Mouse (Mus musculus) stomach, postnatal 0 days (tissue): ENCODE measurements around the gene Nosip. TPM values are rescaled to one million over a fixed set of nuclear protein-coding genes. Genes with fewer than 3 reads are reported as not detected.
A peak's percentile ranks its signal among the peaks of the same experiment; 100 is the strongest.

ENCODE experiments used
- ATAC-seq: fragments of 200-750 bp; cut with Nextera tagmentation; 2 replicates; pipeline ENCODE4 v1.8.0; 2017; ENCODE audit not compliant: low FRiP score, low TSS enrichment
- DNase-seq: peaks from one replicate; pipeline ENCODE4 v3.0.0-alpha.2; 2016; ENCODE audit warnings: low spot score
- H3K27ac ChIP-seq: fragments of 300-500 bp; sonication (generic); replicated peaks from 2 replicates; pipeline ENCODE4 v1.5.1; 2014; ENCODE audit warnings: mild to moderate bottlenecking, control low read depth
- H3K27me3 ChIP-seq: fragments of 300-500 bp; sonication (generic); 2 replicates; pipeline ENCODE4 v1.6.1; 2014; ENCODE audit warnings: low read length; ENCODE audit not compliant: control insufficient read depth, insufficient read depth
- H3K36me3 ChIP-seq: fragments of 300-500 bp; sonication (generic); 2 replicates; pipeline ENCODE4 v1.6.1; 2014; ENCODE audit warnings: low read length, mixed read lengths; ENCODE audit not compliant: control insufficient read depth, insufficient read depth
- H3K4me1 ChIP-seq: fragments of 300-500 bp; sonication (generic); replicated peaks from 2 replicates; pipeline ENCODE4 v1.6.1; 2014; ENCODE audit warnings: antibody characterized with exemption; ENCODE audit not compliant: control insufficient read depth, insufficient read depth
- H3K4me2 ChIP-seq: fragments of 300-500 bp; sonication (generic); replicated peaks from 2 replicates; pipeline ENCODE4 v1.6.1; 2014; ENCODE audit warnings: low read depth, mild to moderate bottlenecking, control low read depth, moderate library complexity
- H3K4me3 ChIP-seq: fragments of 300-500 bp; sonication (generic); 2 replicates; pipeline ENCODE4 v1.5.1; 2014; ENCODE audit warnings: low read depth, low read length, control low read depth
- H3K9ac ChIP-seq: fragments of 300-500 bp; sonication (generic); 2 replicates; pipeline ENCODE4 v1.6.1; 2014; ENCODE audit warnings: mild to moderate bottlenecking, low read length, control low read depth, mixed read lengths
- H3K9me3 ChIP-seq: fragments of 300-500 bp; sonication (generic); 2 replicates; pipeline ENCODE4 v1.6.1; 2016; ENCODE audit warnings: low read length; ENCODE audit not compliant: control insufficient read depth
- CTCF ChIP-seq: IDR thresholded peaks from 2 replicates; pipeline ENCODE4 v1.5.1; 2016; ENCODE audit warnings: antibody characterized with exemption, low read depth, mild to moderate bottlenecking, moderate library complexity
- EP300 ChIP-seq: optimal IDR thresholded peaks from 2 replicates; pipeline ENCODE3; 2016; ENCODE audit warnings: antibody characterized with exemption
- WGBS: fragments of 180-500 bp; shearing (Covaris S2); extraction: QIAGEN DNeasy Blood & Tissue Kit; methylation state at CpG from one replicate; pipeline ENCODE4 v1.1.7; 2014; 5-methylcytosine and 5-hydroxymethylcytosine counted together
- polyA plus RNA-seq: library from polyadenylated mRNA; unstranded; fragments of >200 nt; fragmentation: Nextera tagmentation; extraction: Ambion mirVana; gene quantifications from 2 replicates; pipeline ENCODE4 v1.2.1, GENCODE M21; 2015

Nosip gene
- polyA plus RNA-seq, 1 experiment from 2014 or later: 44.1 TPM

DNA sequence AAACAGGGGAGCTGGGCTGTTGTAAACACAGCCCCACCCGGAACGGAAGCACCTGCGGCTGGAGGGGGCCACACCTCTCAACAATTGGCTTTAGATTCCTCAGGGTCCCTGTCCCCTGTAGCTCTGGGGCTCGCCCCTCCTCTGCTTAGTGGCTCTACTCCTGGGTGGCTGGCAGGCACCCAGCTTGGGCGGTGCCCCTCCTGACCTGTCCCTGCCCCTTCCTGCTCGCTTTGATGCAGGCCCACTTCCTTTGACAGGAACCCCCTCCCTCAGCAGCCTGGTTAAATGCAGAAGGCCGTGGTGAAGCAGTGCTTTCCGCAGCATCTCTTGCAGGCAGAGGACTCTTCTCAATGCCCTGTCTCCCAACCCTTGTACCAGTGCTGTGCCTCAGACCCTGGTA, 59.2 kb downstream of the Nosip start:
- peak overlapping the region; percentile 56 for H3K27ac ChIP-seq
- DNase-seq (no peak), ATAC-seq (no peak)
- H3K4me3 ChIP-seq: no peak overlapping the region
- no peaks in the 10 kb centered on the region for H3K9me3 ChIP-seq
- 45% methylated on average over 8 of the region's 8 CpGs for WGBS
- peaks cover 22% of the 10 kb centered on the region for H3K36me3 ChIP-seq
- H3K4me2 ChIP-seq: no peak overlapping the region
- H3K4me1 ChIP-seq: 0 out of 2 replicates have a peak, but pooled peaks cover 3% of the 10 kb centered on the region
- TF ChIP-seq CTCF (no peak), EP300 (no peak)
- no peak overlapping the region; the same call in 1 of the 2 replicates for H3K9ac ChIP-seq
- no peaks in the 10 kb centered on the region for H3K27me3 ChIP-seq

DNA sequence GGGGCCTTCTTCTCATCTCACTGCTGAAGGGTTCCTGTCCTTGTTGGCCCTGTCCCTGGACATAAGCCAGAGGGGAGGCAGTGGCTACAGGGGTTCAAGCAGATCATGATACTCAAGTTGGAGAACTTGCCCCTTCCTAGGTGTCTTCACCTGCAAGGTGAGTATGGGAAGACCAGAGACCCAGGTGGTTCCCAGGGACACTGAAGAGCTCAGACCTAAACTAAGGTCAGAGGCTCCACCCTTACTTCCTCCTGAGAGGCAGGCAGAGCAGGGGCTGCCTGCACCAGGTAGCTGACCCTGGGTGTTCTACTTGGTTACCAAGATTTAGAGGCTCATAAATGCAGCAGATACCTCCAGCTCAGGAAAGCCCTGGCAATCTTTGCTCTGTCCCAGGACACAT, 59.7 kb downstream of the Nosip start:
- Histone ChIP-seq H3K4me1 (0 out of 2 replicates have a peak, but pooled peaks cover 3% of the 10 kb centered on the region), H3K27ac (peak overlapping the region; percentile 56; the same call in 1 of the 2 replicates), H3K36me3 (peaks cover 27% of the 10 kb centered on the region), H3K27me3 (no peaks in the 10 kb centered on the region), H3K9me3 (no peaks in the 10 kb centered on the region), H3K9ac (no peak overlapping the region; the same call in 1 of the 2 replicates), H3K4me3 (no peak overlapping the region), H3K4me2 (no peak overlapping the region)
- no peak for DNase-seq
- no peak for ATAC-seq
- TF ChIP-seq CTCF (no peak), EP300 (no peak)

DNA sequence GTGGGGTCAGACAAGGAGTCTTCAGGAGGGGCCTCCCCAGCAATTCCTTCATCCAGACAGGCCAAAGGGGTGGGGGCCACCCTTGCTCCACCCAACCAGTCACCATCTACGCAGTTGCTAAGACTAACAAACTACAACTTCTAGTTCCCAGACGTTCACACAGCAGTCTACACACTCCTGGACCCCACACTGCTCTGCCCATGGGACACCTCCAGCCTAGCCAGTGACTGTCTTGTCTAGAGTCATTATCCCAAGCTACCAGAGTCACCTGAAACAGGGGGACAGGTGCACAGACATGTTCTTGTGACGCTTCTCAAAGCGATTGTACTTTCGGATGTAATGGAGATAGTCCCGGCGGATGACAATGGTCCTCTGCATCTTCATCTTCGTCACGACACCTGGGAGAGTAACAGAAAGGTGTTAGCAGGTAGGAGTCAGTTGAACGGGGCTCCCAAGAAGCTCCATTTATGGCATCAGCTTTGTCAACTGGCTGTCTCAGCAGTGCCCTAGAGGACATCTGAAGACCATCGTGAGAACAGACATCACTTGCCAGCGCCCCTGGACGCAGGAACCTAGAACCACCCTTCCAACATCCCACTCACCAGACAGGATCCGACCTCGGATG, 60.4 kb downstream of the Nosip start:
- H3K27me3 ChIP-seq: no peaks in the 10 kb centered on the region

DNA sequence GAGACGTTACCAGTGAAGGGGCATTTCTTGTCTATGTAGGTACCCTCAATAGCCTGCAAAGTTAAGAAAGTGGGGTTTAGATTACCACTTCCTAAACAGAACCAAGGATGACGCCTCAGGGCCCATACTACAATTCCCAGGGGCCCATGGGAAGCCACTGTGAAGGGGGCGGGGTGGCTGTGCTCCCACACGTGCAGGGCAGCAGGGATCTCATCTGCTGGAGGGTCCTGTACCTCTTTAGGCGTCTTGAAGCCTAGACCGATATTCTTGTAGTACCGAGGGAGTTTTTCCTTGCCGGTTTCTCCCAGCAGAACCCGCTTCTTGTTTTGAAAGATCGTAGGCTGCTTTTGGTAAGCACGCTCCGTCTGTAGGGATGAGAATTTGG, 60.9 kb downstream of the Nosip start:
- DNase-seq: peak; percentile 68
- Histone ChIP-seq H3K4me3 (peak overlapping the region; percentile 94), H3K27me3 (no peaks in the 10 kb centered on the region), H3K27ac (peak overlapping the region; percentile 93; the same call in 1 of the 2 replicates), H3K9me3 (no peaks in the 10 kb centered on the region), H3K36me3 (peaks cover 29% of the 10 kb centered on the region), H3K4me2 (peak overlapping the region; percentile 81), H3K9ac (peak overlapping the region; percentile 94), H3K4me1 (0 out of 2 replicates have a peak, but pooled peaks cover 5% of the 10 kb centered on the region)
- no peak for ATAC-seq
- TF ChIP-seq EP300 (no peak), CTCF (no peak)
- WGBS: 14% methylated on average over 12 of the region's 12 CpGs

More for the DNA sequence above, 60.4 kb downstream of the Nosip start:
- Histone ChIP-seq H3K4me1 (0 out of 2 replicates have a peak, but pooled peaks cover 5% of the 10 kb centered on the region), H3K36me3 (peaks cover 29% of the 10 kb centered on the region), H3K9me3 (no peaks in the 10 kb centered on the region), H3K4me2 (peak overlapping the region; percentile 81), H3K4me3 (peak overlapping the region; percentile 94), H3K27ac (no peak overlapping the region), H3K9ac (peak overlapping the region; percentile 94; the same call in 1 of the 2 replicates)
- WGBS: 74% methylated on average over 15 of the region's 15 CpGs
- no peak for TF ChIP-seq CTCF
- TF ChIP-seq EP300: no peak
- DNase-seq (no peak), ATAC-seq (no peak)

DNA sequence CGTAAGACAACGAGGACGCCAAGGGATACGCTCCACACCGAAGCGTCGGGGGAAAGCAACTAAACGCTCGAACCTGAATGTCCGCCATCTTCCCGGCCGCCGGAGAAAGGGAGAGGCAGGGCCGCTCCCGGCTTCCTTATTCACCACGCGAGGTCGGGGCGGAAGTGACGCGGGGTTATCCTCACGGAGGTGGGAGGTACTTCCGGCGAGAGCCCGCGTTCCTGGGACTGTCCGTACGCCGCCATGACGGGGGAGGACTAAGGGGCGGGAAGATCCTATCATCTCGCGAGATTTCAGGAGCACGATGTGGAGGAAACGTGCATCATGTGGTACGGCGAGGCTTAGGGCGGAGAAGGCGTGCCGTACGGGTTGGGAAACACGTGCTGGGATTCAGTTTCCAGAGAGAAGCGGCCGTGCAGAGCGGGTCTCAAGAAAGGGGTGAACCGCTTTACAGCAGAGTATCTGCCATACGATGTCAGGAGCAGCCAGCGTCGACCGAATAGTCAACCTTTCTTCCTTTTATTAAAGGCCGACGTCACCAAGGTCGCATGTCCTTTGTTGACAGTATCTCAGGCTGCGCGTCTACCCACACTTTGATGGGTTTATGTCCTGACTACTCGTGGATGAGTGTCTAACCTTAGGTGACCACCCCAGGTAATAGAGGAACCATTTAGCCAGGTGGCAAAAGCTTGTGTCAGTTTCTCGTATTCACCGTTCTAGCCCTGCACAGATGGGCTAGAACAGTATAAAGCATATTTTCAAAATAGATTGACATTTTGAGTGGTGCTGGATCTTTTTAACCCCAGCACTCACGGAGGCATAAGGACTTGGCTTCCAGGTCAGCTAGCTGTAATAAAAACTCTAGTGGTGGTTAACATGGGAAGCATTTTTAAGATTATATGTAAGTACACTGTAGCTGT, 62.3 kb downstream of the Nosip start, which contains the start of gene Rps11:
Gene Rps11 (minus strand): TSS at position 216 of the 920 bp plus-strand sequence.
- H3K27ac ChIP-seq: peak within 1 kb of the TSS; percentile 93
- H3K4me2 ChIP-seq: peak within 1 kb of the TSS; percentile 81
- peaks cover 29% of the 10 kb centered on the region for H3K36me3 ChIP-seq
- 0 out of 2 replicates have a peak, but pooled peaks cover 5% of the 10 kb centered on the region for H3K4me1 ChIP-seq
- peak within 1 kb of the TSS; percentile 94 for H3K4me3 ChIP-seq
- under 1% methylated on average over 59 of the region's 59 CpGs for WGBS
- TF ChIP-seq EP300 (peak; percentile 90), CTCF (no peak)
- peak; percentile 99 for DNase-seq
- no peaks in the 10 kb centered on the region for H3K9me3 ChIP-seq
- H3K27me3 ChIP-seq: no peaks in the 10 kb centered on the region
- peak within 1 kb of the TSS; percentile 94 for H3K9ac ChIP-seq
- peak; percentile 88 for ATAC-seq
